Mouse (Mus musculus): ENCODE data around the gene C7.
A peak's percentile ranks its signal among the peaks of the same experiment; 100 is the strongest.
"Not testable (repeated sequence)": the region's sequence is repeated elsewhere in the genome, so short reads cannot be mapped to it uniquely, and the experiment has no call there.

Gene C7

DNA sequence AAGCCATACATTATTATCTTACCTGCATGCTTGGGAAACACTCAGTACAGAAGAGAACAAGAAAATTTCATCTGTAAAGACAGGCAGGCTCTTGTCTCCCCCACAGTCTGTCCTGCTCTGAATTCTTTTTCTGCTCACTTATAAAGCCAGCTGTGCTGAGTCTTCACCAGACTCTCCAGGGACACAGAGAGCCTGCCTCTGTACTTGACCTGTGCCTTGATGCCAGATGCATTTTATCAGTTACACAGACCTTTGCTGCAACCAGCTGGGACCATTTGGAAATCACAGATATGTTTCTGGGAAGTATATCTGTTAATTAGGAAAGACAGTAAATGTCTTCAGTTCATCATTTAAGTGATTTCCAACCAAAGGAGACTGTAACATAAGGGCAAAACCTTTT lies at the start of gene C7:
C7 (minus strand) TSS at position 106 of the 400 bp plus-strand sequence.
- peak; percentile 32 for DNase-seq

DNA sequence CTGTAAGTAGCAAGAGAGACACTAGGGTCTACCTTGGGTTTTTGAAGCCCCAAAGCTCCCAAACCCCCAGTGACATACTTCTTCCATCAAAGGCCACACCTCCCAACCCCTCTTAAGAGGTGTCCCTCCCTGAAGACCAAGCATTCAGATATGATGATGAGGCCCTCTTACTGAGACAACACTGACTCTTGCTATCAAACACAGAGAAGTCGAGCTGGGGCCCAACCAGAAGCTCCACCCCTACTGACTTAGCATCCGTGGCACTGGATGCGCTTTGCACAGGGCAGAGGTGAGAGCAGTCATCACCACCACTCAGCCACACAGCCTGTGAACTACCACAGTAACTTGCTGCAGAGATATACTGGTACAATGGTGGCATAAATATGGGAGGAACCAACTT lies 49.1 kb upstream of the C7 start:
- no peak for DNase-seq

DNA sequence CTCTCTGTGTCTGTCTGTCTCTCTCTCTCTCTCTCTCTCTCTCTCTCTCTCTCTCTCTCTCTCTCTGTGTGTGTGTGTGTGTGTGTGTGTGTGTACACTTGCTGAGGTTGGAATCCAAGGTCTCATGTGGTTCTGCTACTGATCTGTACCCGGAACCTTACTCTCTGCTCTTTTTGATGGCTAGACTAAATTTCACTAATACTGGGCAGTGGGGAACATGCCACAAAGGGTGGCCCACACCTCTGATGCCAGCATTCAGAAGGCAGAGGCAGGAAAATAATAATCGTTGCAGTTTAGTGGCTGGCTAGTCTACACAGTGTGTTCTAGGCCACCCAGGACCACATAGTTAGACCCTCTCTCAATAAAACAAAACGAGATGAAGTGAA lies 45.1 kb upstream of the C7 start:
- DNase-seq, result no peak

DNA sequence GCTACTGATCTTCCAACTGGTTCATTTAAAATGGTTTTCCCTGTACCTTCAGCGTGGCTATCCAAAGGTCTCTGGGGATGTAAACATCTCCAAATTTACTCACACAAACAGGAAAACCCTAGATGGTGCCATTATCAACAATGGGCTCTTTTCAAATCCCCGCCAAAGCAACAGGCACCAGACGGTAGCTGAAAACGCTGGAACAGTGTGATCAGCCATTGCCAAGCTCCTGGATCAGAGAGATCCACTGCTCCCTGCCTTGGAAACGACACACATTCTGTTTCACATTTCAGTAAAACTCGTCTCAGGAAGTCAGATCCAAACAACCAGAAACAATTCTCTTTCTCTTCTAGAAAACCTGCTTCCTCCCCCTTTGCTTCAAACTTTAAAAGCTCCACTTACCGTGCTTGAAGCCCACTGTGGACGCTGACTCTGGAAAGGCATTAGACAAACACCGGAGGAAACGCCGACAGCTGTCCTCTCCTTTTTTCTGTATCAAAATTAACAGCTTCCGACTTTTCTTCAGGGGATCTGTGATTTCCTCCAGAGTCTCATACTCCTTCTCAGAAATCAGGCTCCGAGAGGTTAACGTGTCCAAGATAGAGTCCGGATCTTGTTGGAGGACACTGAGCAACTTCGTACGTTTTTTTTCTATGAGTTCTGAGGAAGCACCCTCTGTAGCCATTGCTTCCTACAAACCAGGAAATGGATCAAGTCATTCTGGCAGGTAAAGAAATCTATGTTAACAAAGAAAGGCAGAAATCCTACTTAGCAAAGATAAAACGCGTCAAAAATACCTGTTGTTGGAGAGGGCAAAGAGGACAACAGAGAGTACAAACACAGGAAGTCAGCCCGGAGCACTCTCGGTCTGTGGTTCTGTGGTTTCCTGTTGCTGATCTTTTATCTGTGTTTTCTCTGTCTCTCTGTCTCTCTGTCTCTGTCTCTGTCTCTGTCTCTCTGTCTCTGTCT lies 44.4 kb upstream of the C7 start, which contains the start of gene Card6:
Card6 (minus strand) TSS at position 854 of the 969 bp plus-strand sequence.
- DNase-seq, result peak; percentile 22

DNA sequence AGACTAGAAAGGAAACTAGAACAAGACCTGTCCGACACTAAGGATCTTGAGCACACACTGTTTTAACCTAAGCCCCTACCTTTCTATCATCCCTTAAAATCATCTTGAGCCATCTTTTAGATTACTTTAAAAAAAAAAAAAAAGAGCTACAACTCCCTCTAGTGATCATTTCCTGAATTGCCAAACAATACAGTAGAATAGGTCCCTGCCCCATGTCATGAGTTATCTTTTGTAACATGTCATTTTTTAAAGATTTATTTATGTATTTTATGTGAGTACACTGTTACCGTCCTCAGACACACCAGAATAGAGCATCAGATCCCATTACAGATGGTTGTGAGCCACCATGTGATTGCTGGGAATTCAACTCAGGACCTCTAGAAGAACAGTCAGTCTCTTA lies 42.8 kb upstream of the C7 start:
- no peak for DNase-seq

DNA sequence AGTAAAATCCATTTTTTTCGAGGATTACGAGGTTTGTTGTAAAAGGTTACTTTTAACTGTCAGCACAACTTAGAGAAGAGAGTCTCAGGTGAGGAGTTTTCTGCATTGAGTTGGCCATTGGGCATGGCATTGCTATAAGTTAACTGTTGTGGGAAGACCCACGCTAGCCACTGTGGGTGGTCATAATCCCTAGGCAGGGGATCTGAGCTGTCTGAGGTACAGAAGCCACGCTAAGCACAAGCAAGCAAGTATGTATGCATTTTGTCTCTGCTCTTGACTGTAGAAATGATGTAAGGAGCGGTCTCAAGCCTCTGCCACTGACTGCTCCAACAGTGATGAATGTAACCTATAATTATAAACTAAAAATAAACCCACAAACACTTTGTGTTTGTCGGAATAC lies 42.4 kb upstream of the C7 start:
- DNase-seq, result no peak

DNA sequence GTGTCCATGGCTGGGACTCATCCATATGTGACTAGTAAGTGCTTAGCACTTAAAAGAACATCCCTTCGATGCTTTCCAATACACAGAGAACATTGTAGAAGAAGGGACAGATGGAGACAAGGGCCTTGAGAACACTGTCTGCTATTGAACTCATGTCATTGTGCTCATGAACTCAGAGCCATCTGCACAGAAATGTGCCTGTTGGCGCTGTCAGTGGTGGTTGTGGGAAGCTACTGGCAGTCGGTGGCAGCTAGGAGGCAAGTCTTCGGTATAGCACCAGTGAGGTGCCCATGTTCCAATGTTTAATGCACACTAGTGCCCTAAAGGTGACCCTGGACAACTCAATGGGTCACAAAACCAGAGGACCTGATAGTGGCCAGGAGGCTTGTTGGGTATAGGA lies 38.8 kb upstream of the C7 start:
- DNase-seq, result no peak

DNA sequence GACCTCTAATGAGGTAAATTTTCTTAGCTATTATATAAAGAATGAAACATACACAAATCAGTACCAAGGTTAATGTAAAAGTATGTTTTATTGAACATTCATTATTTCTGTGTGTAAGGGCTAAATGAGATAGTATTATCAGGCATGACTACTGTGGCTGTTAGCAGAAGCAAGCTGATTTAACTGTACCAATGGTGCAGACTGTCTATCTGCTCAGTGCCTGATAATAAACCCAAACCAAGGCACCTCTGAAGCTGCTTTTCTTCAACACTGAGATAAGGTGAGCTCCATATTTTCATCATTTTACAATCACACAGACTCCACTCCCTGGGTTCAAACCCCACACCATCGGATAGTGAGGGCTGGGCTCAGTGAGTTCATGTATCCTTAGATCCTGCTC lies 33.8 kb upstream of the C7 start:
- DNase-seq, result no peak

DNA sequence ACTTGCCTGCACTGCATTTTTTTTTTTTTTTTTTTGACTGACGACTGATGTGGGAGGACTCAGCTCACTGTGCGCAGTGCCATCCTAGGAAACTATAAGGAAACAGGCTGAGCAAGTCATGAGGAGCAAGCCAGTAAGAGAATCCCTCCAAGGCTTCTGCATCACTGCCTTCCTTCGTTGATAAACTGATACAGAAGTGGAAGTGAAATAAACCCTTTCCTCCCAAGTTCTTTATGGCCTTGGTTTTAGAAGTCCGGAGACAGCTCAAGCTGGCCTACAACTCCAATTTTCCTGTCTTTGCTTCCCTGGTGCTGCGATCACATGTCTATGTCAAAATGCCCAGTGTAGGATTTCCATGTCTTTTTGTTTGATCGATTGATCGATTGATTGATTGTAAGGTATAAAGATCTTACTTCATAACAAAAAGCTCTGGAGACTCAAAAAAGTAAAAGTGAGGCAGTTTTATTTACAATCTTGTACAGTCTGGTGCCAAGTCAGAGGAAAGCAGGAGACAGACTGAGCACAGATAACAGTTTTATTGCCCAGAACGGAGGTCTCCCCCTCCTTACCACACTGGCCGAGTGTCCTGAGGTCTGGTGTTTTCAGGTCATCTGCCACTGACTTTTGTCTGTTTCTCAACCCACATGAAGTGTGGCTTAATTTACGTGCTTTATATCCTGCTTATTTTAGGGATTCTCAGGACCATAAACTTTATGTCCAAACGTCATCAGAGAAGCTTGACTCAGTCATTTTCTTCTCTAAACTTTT lies 32.2 kb upstream of the C7 start:
- DNase-seq, result no peak

DNA sequence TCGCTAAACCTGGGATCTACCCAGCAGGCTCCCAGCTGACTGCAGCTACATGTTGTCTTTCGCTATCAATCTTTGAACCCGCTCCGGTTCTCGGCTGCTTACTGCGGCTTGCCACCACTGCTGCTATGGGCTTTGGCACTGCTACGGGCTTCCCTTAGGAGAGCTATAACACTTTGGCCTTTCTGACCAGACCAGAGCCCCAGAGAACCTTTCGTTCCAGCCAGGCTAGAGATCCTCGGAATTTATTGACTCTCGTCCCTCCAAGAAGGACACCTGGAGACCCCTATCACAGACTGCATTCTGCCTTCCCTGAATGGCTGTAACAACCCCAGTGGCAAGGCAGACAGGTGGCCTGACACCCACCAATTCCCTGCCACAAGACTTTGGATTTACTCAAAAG lies 26.6 kb upstream of the C7 start:
- DNase-seq, result no peak

DNA sequence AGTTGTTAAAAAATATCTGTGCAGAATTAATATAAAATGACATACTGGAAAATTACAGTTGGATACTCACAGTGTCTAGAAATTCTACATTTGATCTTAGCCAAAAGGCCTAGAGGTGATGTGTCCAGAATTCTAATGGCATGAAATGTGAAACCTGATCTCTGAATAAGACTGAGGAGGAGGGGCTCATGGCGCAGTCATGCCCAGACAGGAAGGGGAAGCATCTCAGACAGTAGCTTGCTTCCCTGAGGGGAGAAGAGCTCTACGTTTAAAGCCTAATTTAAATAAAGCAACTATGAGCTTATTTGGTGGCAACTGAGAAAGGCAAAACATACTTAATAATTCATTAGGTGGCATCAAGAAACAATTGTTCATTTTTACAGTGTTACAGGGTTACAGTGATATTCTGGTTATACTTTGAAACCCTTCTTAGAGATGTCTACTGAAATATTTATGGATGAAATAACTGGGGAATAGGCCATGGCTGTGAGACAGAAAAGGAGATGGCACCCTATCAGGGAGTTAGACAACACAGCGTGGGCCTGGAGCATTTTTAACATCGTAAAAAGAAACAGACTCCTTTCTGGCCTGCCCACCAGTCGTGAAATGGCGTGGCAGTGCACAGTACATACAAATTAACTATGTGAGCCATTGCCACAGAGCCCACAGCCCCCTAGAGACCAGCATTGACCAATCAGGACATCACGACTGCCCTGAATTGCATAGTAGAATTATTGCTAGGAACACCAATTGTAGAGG lies 25.5 kb upstream of the C7 start:
- DNase-seq, result no peak

DNA sequence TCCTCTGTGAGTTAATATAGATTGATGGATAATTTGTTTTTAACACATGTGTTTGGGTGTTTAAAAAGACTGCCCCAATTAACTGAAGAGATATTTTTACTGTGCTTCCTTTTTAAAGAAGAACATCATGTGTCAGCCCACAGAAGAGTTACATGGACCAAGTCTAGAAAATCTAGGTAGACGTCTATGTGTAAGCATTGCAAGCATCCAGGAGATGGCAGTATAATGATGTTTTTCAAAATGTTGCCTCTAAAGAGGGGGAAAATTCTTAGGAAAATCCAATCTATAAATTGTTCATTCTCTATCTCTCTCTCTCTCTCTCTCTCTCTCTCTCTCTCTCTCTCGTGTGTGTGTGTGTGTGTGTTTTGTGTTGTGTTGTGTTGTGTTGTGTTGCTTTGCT lies 22.6 kb upstream of the C7 start:
- no peak for DNase-seq

DNA sequence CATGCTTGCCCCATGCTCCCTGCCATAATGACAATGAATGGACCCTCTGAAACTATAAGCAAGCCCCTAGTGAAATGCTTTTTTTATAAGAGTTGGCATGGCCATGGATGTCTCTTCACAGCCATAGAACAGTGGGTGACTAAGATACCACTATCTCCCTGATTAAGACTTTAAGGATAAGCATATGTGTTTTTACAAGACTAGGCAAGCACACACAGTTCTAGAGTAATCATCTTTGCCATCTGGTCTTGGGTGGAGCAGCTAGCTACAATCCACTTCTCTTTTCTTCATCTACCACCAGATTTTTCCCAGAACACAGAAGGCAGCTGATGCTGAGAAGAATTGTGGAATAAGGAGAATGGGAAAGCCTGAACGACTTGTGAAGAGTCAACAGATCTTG lies 17.7 kb upstream of the C7 start:
- DNase-seq, result no peak

DNA sequence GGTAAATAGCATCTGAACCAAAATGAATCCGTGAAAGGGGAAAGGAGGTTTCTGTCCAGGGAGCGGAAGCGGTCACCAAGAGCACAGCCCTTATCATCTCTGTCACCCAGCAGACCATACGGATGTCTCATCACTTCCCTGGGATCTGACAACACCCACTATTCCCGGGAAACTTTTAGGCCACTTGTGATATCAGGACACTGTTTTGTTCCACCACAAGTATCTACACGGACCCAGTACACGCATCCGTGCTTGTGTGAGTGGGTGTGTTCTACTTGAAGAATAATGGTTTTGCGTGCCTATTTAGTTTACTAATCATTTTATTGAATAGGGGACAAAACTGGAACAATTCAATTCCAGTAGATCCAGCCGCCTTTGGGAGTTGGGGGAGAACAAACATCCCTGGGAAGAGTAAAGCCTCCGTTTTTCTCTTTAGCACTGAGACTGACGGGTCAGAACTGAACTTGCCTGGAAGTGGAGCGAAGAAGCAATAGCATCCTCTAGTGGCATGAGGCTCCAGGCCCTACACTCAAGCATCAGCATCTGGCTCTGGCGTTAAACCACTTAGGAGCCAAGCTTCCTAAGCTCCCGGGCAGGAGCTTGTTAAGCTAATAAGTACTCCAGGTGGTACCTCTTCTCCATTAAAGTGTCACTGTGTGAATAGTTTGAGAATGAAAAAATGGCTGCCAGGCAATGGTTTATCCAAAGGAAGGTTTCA lies 5.4 kb upstream of the C7 start:
- DNase-seq, result peak; percentile 32

DNA sequence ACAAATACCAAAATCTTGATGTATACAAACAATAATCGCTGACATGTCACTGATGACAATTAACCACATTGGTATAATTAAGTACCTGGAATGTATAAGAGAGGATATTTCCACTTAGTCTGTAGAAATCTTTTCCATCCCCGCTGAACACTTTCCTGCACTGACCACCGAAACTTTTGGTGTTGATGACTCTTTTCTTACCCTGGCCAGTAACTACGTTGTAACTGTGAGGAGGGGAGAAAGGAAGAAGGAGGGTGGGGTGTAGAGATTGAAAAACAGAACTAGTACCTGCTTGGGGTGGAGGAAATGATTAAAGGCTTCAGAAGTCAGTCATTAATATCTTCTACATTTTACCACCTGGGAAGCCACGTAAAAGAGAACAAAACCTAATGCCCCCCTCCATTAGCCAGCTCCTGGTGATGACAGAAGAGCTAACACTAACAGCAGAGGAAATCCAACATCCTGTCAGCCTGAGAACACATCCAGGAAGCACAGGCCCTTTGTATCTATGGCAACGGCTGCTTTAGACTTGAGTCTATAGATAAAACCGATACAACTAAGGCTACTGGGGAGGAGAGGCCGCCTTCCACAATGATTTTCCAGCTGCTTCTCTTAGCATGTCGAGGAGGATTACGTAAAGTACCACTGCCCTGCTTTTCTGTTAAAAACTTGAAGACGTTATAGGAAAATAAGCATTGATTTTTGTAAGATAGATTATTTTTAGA lies 17.8 kb downstream of the C7 start:
- DNase-seq, result no peak

DNA sequence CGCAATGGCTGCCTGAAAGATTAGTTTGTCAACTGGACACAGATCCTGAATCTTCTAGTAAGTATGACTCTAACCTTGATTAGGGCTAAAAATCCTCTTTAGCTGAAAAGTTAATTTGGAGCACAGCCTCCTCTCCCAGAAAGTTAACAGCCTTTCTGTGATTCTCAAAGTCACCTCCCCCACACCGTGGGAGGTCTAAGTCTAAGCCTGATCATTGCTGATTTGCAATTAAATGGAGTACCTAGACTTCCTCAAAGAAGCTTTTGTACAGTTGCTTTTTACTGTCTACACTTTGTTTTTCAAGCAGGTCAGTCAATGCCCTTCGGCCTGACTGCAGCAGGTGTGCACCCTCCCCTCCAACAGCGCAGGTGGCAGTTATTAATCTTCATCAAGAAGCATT lies 34.3 kb downstream of the C7 start:
- DNase-seq, result no peak

DNA sequence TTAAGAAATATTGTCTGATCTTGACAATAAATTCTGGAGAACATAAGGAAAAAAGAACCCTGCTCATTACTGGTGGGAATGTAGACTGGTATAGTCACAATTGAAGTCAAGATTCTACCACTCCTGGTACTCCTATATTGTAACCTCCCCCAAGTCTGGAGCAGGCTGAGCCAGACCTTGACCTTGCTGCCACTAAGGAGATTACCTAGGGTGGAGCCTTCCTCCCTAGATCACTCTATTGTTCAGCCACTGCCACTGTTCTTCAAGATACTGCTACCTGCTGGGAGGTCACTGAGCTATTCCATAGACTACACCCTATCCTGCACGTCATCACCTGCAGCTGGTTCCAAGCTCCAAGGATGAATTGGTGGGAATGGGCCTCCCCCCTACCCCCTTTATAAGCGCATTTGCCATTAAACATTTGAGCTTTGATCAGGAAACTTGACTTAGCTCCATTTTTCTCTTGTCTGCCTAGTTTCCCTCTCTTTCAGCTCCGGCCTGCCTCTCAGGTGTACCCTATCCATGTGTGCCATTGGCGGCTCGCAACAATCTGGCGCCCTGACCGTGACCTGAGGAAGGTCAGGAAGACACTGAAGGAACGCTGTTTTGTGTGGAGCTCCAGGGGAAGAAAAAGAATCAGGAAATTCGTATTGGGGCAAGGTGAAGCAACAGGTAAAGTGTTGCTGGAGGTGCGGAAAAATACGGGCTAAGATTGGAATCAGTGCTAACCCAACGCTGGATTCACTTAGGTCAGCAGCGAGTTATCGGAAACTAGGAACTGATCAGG lies 39.9 kb downstream of the C7 start:
- DNase-seq, result not testable (repeated sequence)

DNA sequence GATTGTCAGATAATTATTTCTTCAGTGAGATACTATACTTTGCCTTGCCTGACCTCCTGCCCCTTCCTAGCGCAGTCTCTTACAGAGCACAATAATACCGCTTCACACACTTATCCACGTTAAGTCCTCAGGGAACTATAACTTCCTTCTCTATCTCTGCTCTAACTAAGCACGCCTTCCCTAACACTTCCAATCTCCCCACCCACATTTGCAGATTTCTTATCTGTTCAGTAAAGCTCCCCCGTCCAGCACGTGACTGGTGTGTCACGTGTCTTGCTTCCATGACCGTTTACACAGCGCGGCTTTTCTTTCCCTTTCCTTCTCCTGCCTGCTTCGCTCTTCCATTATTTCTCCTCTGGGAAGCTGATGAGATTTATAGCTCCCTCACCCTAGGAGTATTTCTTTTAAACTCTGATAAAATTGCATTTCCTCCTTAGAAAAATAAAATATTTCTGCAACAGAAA lies 53.9 kb downstream of the C7 start:
- DNase-seq, result no peak

DNA sequence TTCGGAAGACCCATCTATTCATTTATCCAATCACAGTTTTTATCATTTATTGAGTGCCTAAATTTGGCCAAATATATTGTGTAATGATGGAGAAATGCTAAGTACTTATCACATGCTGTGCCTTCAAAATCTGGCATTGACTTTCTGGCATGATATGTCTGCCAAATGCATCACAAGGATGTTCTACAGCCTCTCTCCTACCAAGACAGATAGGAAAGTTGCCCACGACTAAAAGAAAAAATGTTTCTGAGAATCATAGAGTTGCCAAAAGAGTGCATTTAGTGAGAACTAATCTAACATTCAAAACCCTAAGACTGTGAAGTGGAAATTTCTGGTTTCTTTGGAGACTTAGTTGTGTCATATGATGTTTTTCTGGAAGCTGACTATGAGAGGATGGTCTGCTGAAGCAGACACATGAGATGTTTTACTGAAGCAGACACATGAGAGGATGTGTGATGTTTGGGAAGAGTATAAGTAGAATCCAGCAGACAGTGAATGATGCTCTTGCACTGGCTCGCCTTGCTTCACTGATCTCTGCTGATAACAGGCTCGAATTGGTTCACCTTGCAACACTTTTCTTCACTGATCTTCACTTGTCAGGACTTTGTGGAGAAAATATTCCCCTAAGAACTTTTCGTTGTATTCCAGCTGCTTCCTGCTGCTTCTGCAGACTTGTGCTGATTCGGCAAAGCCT lies 59.9 kb downstream of the C7 start:
- DNase-seq, result no peak

DNA sequence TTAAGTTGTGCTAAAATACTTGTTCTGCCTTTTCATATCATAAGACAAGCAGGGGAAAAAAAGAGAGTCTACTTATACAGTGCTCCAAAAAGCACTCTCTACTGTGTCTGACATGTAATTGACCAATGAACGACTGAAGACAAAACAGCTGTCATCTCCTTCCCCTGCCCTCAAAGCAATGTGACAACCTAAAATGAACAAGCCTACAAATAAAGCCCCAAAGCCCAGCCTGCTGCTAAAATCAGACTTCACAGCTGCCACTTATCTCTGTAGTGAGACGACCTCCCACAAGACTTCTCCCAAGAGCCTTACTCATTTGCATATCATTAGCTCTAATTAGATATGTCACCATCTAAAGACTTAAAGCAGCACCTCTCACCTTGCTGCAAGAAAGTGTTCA lies 60.6 kb downstream of the C7 start:
- DNase-seq, result no peak

Data from lung, postnatal 14 days (tissue).